Mouse (Mus musculus) heart, adult 8-10 months (tissue): Measurements from ENCODE around the gene Dab2. TPM values are rescaled to one million over a fixed set of nuclear protein-coding genes. Genes with fewer than 3 reads are reported as not detected.

ENCODE experiments used
- DNase-seq: peaks from one replicate; pipeline ENCODE4 v3.0.0; 2022; ENCODE audit warnings: low spot score
- total RNA-seq, 4 experiments: library from RNA; stranded (reverse); gene quantifications; 2 replicates each; pipeline ENCODE4 v1.2.4; 2022

Gene Dab2
- total RNA-seq, 4 experiments from 2014 or later = 18.9 to 27.1 (median 22.0) TPM

DNA sequence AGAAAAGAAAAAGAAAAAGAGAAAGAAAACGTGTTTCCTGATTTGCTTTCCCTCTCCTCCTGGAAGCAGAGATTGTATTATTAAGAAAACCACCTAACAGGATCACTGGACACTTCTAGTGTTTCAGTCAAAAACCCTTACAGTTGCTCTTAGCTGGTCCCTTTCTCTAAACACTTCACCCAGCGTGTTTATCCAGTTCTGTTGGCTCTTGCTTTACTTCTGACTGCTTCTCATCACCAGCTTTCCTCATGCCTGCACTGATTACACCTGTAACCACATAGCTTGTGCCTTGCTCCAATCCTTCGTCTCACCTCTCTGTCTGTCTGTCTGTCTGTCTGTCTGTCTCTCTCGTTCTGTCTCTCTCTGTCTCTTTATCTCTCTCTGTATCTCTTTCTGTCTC, 25.9 kb downstream of the Dab2 start:
- no peak for DNase-seq

DNA sequence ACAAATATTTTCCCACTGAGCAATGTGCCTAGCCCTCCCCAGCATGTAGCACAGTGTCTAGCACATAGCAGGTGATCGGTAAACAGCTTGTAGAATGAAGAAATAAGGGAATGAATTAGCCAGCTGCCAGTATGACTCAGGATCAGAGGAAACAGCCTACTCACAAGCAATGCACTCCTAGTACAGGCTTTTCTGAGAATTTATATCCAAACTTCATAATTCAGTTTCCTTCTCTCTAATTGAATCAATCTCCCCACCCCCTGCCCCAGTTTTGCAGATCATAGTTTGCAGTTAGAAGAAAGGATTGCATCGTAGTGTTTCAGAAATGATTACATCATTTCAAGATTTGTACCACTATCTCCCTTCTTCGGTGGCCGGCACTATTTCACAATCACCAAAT, 26.4 kb downstream of the Dab2 start:
- no peak for DNase-seq

DNA sequence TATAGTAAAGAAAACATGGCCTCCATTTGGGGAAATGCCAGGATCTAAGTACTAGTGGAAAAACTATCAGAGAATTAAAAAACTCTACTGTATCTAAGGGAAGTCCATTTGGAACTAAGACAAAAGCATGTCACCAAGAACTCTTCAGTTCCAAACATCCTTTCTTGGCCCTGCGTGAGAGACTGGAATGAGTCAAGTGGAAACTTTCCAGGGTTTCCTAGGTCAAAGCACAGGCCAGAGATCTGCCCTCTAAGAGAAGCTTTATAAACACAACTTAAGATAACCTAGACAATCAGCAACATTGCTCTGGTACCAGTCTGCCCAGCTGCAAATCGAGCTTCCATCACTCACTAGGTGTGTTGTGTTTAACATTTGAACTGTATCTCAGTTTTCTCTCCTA, 31.8 kb downstream of the Dab2 start:
- DNase-seq = no peak

DNA sequence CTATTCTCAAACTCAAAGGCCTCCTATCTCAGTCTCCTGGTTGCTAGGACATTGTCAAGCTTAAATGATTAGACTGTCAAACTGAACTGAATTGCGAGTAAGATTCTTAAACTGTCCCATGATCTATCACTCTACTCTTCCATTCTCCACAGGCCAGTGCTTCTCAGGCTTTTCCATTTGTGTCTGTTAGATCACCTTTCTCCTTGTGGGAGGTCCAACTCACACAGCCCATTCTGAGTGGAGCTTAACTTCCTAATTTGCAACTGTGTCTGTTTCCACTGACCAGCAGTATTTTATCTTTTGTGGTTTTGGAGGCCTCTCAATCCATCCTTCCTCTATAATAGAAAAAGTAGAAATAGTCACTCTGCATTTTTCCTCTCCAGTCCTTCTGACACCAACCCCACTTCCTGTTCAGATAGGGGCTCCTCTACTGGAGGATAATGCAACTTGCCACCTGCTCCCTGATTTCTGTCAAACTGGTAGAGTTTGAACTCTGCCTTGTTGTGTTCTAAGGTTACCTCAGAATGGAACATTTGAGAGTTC, 35.1 kb downstream of the Dab2 start:
- DNase-seq = peak; percentile 33

DNA sequence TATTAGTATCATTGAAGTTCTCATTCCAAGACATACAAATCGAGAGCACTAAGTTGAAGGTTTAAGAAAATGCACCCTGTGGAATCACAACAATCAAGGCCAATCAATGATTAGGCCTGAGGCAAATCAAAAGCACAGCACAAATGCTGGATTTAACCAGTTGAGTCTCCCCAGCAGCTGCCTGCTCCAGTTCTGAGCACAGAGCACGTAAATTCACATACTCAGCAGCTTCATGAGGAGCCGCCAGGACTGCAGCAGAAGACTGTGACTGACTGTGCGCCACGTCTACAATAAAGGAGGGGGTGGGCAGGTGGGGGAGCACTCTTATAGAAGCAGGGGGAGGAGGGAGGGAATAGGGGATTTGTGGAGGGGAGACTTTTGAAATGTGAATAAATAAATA, 40.2 kb downstream of the Dab2 start:
- DNase-seq = no peak

DNA sequence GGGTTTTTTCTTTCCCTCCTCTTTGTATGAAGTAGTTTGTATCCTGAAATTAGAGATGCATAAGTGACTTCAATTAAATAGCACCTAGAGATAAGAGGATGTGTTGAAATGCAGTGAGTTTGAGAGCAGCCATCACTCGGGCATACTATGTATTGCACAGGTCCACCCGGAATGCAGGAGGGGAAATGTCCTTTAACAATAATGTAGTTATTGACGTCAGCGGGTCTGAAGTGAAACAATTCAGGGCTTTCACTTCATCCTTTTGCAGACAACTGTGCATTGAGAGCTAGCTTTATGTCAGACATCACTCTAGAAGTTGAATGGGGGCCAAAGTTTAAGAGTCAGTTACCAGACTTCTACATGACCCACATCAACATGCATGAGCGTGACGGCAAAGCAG, 40.8 kb downstream of the Dab2 start:
- DNase-seq = peak; percentile 45

DNA sequence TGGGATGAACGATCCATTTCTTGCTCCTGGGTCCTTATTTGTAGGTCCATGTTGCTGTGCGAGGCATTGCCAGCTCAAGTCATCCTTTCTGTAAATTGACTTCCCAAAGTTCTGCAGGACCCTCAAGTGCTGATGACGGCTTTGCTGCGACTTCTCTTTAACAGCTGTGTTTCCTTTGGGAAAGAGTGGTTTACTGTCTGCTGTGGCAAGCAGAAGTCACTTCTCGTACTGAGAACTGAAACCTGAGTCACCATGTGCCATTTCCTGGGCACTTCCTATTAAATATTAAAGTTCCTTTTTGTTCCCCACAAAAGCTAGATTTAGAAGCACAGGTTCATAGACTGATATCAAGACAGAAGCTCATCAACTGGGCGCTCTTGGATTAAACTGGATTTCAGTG, 41.8 kb downstream of the Dab2 start:
- peak; percentile 19 for DNase-seq

DNA sequence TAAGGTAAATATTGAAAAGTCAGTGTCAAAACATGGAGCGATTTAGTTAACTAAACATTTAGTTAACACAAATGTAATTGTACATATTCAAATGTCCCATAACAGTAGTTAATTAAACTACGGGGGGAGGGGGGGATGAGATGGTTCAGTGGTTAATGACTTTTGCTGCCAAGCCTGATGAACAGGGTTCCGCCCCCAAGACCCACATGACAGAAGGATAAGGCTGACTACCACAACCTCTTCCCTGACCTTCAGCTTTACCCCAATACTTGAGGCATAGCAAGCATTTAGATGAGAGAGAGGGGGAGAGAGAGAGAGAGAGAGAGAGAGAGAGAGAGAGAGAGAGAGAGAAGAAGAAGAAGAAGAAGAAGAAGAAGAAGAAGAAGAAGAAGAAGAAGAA, 54.3 kb downstream of the Dab2 start:
- no peak for DNase-seq

DNA sequence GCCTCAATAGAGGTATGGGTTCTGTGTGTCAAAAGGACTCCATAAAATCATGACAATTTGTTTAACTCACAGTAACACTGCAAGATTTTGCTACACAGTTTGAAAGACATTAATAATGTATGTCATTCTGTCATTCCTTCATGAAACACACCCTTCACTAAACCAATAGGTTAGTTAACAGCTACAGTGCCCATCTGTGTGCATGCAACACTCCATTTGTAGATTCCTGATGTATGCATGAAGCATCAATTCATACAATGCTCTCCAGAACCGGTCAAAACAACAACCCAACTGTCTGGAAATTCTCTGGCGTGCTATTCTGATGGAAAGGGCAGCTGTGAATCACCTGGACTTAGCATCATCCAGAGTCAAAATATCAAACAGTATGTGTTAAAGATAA, 60.3 kb downstream of the Dab2 start:
- no peak for DNase-seq

DNA sequence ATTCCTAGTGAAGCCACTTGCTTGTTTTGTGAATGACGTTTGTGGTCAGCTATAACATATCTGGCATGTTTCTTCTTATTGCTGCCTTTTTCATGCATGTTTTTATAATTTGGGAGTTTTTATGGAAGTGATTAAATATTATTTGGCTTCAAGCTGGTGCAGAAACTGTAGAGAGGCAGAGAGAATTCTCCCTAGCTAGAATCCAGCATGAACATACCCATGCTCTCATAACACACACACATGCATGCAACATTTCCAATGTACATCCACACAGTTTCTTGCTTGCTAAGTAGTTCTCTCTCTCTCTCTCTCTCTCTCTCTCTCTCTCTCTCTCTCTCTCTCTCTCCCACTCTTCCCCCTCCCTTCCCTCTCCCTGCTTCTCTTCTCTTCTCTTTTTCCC, 70.4 kb downstream of the Dab2 start:
- no peak for DNase-seq

DNA sequence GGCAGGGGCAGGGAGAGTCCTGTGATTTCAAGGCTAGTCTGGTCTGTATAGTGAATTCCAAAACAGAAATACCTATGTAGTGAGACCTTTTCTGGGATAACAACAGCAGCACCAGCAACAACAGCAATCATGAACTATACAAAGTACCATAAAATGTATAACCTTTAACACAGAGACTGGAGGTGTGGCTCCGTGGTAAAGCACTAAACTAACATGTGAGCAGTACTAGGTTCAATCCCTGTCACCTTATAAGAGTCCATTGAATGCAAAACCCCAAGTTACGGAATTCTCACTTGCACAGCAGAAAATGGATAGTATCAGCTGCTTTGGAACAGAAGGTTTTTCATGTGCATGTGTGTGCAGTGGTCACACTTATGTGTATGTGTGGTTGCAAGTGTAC, 71.9 kb downstream of the Dab2 start:
- no peak for DNase-seq

DNA sequence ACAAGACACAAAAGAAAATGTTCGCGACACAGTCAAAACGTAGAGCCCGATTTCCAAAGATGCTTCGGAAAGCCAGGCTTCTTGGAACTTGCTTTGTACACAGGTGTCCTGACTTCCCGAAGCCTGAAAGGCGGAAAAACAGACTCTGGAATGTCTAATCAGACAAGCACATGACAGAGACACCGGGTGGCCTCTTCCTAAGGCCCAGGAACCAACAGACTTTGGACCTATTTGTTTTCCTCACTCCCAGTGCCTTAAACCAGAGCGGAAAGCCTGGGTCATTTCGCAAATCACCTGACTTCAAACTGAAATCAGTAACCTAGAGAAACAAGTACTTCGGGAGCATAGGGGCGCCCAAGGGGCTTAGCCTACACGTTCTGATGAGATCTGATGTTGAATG, 75.4 kb downstream of the Dab2 start:
- no peak for DNase-seq

DNA sequence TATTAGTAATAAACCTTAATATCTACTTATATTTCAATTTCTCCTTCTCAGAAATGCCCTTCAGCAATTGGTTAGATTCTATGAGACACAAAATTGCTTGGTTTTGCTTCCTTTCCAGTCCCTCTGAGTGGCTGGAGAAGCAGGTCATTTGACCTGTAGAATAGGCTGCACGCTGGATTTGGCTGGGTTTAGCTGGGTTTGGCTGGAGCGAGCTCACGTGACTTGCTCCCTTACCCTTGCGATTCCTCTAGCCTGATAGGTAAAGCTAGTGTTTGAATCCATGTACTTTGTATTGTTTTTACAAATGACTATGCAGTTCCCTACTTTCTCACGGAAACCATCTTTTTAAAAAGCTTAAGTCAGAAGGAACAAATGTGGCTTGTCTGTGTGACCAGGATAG, 76.4 kb downstream of the Dab2 start:
- no peak for DNase-seq

DNA sequence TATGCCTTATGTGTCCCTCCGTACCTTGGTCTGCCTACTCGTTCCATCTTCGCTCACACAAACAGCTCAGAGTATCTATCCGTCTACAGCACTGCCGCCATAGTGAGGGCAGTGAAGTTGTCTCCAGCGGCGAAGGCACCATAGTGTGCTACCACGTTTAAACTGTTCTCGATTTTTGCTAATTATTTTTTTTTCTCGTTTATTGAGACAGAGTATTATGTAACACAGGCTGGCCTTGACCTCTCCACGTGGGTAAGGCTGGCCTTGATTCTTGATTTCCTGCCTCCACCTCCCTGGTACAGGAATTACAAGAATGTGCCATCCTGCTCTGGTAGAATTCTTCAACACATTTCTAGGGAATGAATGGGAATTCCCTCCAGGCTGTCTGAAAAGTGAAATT, 77.2 kb downstream of the Dab2 start:
- DNase-seq = no peak

DNA sequence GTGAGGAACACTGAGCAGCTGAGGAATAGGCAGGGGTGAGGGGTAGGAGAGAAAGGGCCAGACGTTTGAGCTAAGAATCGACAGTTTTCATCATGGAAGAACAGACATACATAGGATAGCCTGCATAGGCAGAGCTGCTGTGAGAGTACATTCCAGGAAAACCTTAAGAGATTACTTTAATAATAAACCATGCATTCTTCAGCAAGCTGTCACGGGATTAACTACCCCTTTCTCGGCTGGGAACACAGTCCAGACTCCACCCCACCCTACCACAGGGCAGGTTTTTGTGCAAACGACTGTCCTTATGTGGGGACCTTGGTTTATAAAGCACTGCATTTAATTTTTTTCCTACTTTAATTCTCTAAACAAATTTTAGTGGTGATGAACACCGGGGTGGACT, 84.4 kb downstream of the Dab2 start:
- no peak for DNase-seq

DNA sequence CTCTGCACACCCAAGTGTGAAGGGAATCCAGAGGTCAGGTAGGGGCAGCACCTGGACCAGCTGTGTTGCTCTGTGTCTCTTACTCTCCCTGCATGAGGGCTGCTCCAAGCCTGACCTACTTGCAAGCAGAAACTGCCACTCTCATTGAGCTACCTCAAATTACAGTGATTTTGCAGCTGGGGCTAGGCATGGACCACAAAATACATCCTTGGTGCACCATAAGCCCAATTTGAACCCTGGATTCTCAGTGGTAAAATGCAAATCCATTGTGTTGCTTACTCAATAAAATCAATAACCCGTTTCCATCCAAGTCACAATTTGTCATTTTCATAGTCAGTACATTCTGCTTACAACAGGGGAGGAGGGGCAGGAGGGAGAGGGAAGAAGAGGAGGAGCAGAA, 85.7 kb downstream of the Dab2 start:
- no peak for DNase-seq

DNA sequence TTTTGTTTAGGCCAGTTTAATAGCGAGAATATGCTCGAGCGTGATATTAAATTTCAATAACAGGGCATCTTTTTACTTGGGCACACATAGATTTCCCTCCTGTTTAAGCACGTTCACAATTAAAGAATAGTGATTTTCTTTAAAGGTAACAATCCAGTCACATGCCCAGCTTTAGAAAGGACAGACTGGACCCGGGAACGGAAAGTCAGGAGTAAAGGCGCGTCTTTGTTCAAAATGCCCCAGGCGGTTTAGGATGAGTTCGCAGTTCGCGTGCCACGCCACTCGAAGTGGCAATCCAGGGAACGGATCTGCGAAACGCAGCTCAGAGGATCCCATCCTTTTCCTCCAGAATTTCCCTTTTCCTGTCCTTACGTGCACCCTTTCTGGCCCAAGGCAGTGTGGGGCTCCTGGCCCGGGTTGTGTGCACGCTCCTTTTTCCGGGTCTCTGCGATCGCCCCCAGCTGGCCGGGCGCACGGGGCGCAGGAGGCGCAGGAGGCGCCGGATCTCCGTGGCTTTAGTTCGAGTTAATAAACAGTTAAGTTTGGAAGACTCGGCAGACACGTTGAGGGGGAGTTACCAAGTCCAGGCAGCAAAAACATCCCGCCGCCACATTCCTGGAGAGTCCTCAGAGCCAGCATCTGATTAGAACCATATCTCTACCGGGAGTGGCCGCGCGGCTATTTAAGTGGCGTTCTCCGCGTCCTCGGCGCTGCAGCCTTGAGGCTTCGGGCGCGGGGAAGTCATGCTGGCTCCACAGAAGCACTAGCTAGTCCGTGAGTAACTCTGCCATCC, 86.8 kb downstream of the Dab2 start:
- DNase-seq = peak; percentile 91

DNA sequence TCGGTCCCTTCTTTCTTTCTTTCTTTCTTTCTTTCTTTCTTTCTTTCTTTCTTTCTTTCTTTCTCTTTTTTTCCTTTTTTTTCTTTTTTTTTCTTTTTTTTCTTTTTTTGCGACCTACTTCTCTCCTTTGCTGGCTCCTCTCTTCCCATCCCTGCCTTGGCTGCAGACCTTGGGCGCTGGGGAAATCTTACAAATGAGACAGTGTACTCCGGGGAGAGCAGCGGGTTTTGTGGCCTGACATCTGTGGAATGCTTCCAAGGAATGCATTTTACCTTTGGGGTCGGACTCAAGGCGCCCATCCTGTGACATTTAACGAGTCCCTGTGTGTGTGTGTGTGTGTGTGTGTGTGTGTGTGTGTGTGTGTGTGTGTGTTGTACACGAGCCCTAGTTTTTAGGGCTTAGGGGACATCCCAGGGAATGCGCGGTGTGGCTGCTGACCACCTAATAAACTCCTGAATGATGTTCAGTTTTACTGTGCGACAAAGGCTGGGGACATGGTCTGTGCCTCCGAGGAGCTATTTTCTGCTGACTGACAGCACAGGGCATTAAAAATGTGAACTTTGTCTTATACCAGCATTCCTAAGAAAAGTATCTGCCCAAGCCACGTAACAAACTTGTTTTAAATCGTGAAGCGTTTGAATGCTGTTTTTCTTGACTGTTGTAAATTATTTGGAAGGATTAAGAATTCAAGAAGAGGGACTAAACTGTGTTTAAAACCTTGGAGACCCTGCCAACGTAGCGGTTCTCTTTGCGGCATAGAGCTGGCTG, 87.6 kb downstream of the Dab2 start:
- no peak for DNase-seq

DNA sequence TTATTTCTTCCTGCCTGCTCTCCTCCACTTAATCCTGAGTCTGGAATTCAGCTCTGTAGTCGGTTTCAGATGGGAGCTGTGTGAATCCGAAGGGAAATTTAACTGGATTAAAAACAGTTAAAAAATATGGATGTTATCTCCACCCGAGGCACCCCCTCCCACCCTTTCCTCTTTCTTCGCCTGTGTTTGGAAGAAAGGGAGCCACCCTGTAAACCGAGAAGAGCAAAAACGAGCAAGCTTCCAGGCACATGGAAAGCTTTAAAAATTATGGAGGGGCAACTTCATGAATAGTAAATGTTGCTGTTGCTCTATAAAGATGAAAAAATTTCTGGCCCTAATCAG, 88.1 kb downstream of the Dab2 start:
- DNase-seq = no peak

DNA sequence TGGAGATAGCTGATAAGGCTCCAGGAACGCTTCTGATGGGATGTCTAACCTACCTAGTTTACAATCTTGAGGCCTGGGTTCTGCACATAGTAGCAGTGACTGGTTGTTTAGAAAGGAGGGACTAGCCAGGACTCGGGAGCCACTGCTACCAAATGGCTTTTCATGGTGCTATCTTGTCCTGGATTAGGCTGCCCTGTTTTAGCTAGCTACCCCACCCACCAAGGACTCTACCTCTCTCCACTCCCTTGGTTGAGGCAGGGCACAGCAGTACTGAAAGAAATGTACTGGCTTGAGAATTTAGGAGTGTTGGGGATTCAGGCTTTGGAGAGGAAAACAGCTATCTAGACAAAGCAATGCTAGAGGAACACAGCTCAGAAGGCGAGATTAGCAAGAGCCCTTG, 88.6 kb downstream of the Dab2 start:
- DNase-seq = no peak

DNA sequence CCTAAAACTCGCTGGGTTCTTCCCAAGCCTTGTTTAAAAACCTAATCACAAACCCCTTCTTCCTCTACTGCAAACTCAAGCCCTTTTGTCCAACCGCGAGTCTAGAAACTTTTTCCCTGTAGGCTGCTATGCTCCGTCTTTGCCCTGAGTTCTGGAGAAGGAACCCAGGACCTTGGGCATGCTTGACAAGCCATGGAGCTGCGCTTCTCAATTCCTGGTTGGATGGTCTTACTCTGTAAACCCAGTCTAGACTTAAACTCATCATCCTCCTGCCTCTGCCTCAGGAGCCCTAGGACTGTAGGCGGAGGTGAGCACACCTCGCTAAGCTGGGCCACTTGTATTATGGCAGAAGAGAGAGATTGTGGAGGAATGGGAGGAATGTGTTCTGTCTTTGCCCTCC, 89.0 kb downstream of the Dab2 start:
- no peak for DNase-seq

DNA sequence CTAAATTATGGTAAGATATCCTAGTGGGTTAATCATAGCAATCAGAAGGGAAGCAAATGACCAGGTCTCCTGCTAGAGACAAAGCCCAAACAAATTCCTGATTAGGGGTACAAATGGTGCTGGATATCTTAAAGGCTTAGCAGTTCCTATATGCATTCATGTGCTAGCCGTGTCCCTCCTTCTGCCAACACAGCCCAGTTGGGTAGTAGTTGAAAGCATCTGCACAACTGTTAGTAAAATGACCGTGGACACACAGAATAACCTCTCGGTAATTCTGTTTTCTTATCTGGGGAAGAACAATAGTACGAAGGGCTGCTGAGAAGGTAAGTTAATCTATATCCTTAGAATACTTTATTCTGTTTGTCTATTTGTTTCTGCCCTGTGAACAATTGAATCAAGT, 90.5 kb downstream of the Dab2 start:
- no peak for DNase-seq

DNA sequence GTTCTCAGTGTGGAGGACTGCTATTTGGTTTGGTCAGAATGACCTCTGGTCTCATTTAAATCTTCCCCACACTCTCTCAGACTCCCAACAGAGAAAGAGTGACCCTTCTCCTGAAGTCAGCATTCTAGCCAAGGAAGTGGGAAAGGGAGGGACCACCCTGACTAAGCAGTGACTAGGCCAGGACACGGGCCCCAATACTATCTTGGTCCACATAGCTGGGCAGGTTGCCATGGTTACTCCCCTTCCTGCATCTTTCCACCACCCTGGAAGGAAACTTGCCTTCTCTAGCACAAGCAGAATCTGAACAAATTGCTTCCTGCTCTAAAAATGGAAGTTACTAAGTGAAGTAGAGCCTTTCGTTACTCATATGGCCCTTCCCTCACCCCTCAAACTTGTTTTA, 91.1 kb downstream of the Dab2 start:
- peak; percentile 89 for DNase-seq
